In the genomic region with DNA sequence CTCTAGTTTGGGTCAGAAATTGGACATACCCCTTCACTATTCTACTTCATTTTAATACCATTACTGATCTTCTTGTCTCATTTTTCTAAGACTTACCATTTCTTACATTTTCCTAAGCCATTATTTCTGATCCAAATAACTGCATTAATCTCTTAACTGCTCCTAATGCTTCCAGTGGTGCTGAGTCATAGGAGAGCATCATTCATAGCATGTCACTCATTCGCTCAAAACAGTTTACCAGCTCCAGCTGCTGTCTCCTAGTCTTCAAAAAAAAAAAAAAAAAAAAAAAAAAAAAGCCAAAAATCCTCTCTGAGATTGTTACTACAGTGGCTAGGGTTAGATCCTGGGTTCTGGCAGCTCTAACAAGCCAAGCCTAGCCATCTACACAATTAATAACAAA, we compare ENCODE assay signal across 25 mouse cellular contexts.
"Had no signal": no experiment of that assay in that cellular context is flagged by ENCODE, and none has a peak within 500 bp of the region (broad histone marks: within the 10 kb centered on the region; RNA-seq: fewer than 3 reads in every experiment).

No protein-coding gene starts in this region.

- H3K4me3 ChIP-seq: embryonic facial prominence, embryonic 10.5 days; embryonic facial prominence, embryonic 12.5 days; embryonic facial prominence, embryonic 13.5 days; embryonic facial prominence, embryonic 15.5 days; erythroblast, embryonic 14.5 days; forebrain, embryonic 10.5 days; forebrain, embryonic 12.5 days; forebrain, embryonic 13.5 days; forebrain, embryonic 15.5 days; gastrocnemius, adult 2 months; heart, adult 2 months had no signal

- DNase-seq: cerebellum, adult 9-11 months; cerebellum, postnatal 10 days; cerebellum, postnatal 14 days; cerebellum, postnatal 25 days; cerebellum, postnatal 36 days; embryo, embryonic 11 days; forebrain, postnatal 0 days; gastrocnemius, postnatal 10 days; gastrocnemius, postnatal 14 days; gastrocnemius, postnatal 25 days; gastrocnemius, postnatal 36 days; heart, adult 18-20 months; heart, adult 2 months had no signal

- H3K9me3 ChIP-seq: embryonic facial prominence, embryonic 10.5 days; embryonic facial prominence, embryonic 12.5 days; embryonic facial prominence, embryonic 13.5 days; embryonic facial prominence, embryonic 15.5 days; forebrain, embryonic 10.5 days; forebrain, embryonic 12.5 days; forebrain, embryonic 13.5 days; forebrain, embryonic 15.5 days had no signal

- H3K4me2 ChIP-seq: embryonic facial prominence, embryonic 12.5 days; embryonic facial prominence, embryonic 13.5 days; embryonic facial prominence, embryonic 15.5 days; forebrain, embryonic 12.5 days; forebrain, embryonic 13.5 days; forebrain, embryonic 15.5 days had no signal

- H3K36me3 ChIP-seq: embryonic facial prominence, embryonic 10.5 days; embryonic facial prominence, embryonic 12.5 days; embryonic facial prominence, embryonic 13.5 days; embryonic facial prominence, embryonic 15.5 days; forebrain, embryonic 10.5 days; forebrain, embryonic 12.5 days; forebrain, embryonic 15.5 days had no signal

- H3K9ac ChIP-seq: embryonic facial prominence, embryonic 12.5 days; embryonic facial prominence, embryonic 13.5 days; embryonic facial prominence, embryonic 15.5 days; forebrain, embryonic 12.5 days; forebrain, embryonic 13.5 days; forebrain, embryonic 15.5 days; forebrain, postnatal 0 days had no signal

- H3K4me1 ChIP-seq: embryonic facial prominence, embryonic 10.5 days; embryonic facial prominence, embryonic 12.5 days; embryonic facial prominence, embryonic 13.5 days; embryonic facial prominence, embryonic 15.5 days; forebrain, embryonic 10.5 days; forebrain, embryonic 12.5 days; forebrain, embryonic 13.5 days; forebrain, embryonic 15.5 days had no signal

- ATAC-seq: forebrain, embryonic 13.5 days; forebrain, embryonic 14.5 days; forebrain, embryonic 15.5 days; forebrain, embryonic 16.5 days; forebrain, postnatal 0 days had no signal

- H3K27ac ChIP-seq: embryonic facial prominence, embryonic 10.5 days; embryonic facial prominence, embryonic 12.5 days; embryonic facial prominence, embryonic 13.5 days; embryonic facial prominence, embryonic 15.5 days; forebrain, embryonic 10.5 days; forebrain, embryonic 12.5 days; forebrain, embryonic 13.5 days; forebrain, embryonic 15.5 days; gastrocnemius, adult 2 months; heart, adult 2 months had no signal

- H3K27me3 ChIP-seq: embryonic facial prominence, embryonic 12.5 days; embryonic facial prominence, embryonic 13.5 days; embryonic facial prominence, embryonic 15.5 days; forebrain, embryonic 12.5 days; forebrain, embryonic 13.5 days; forebrain, embryonic 15.5 days had no signal
